Mouse (Mus musculus) ZHBTc4 (cell line): ENCODE measurements around the gene Tecpr2.

ENCODE experiments used
- DNase-seq: peaks from one replicate; pipeline ENCODE4 v3.0.0-alpha.2; 2011; ENCODE audit warnings: low read depth, low spot score

Gene Tecpr2

DNA sequence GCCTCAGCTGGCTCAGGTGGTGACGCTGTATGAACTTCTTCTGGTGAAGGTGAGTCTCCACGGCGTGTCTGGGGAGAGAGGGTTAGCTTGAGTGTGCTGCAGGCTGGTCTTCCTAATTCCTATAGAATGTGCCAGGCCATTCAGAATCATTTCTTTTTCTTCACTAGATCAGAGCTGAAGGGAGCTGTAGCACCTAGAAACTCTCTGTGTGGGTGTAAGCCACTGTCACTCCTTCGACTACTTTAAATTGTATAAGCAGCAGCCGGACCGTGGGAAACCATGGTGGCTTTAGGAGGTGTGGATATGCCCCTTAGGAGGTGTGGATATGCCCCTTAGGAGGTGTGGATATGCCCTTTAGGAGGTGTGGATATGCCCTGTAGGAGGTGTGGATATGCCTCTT lies 25.1 kb upstream of the Tecpr2 start:
- no peak for DNase-seq

DNA sequence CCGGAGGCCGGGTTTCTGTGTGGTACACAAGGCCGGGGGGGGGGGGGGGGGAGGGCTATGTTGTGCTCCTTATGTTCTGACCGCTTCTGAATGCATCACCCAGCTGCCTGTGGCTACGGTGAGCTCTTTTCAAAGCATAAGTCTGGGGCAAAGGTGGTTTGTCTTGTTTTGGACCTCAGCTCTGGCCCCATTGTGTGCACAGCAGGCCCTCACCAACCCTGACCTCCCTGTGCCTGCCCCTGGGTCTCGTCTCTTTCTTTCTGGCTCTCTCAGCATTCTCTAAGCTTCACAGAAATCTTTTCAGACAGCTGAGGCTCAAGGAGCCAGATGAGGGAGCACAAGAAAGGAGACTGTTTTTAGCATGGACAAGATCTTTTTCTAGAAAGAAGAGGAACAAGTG lies 23.5 kb upstream of the Tecpr2 start:
- DNase-seq: no peak

DNA sequence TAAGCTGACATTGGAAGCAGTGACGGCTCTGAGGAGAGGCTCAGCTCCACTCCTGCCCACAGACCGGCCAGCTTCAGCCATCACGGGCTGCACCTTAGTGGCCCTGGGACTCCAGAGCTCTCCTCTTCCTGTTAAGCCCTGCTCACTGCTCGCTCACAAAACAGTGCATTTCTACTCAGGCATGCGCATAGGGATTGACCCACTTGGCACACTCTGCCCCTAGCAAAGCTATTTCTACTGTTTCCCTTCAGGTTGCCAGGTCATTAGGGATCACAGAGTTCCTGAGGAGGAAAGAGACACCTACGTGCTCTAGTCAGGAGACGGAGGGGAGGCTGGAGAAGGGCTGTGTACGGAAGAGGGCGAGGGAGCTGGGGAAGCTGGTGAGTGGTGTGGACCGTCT lies 23.1 kb upstream of the Tecpr2 start:
- no peak for DNase-seq

DNA sequence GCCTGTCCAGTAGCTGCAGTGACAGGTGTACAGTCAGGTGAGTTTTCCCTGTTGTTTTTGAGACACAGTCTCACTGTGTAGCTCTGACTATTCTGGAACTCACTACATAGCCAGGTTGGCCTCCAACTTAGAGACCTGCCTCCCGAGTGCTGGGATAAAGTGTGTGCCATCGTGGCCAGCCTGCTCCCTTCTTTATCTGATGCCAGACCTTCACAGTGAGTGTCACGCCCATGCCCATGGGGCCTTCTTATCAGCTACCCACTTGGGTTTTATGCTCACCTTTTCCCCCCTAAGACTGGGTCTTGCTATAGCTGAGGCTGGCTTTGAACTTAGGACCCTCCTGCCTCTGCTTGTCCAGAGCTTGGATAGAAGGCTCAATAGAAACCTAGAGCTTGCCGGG lies 19.0 kb upstream of the Tecpr2 start:
- DNase-seq: no peak

DNA sequence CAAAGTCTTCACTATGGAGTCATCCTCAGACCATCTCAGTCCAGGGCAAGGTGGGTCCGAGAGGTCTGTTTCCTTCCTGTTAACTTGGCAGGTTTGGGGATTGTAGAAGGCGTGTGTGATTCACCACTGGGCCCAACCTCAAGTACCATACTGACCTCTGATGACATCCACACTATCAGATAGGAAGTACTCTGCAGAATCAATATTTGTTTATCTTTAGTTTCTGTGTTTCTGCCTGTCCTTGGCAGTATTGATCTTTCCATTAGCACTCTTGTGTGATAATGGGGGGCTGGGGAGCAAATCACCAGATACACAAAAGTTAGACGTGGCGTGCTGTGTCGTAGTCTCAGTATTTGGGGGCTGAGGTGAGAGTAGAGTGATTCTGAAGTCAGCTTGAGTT lies 17.8 kb upstream of the Tecpr2 start:
- DNase-seq: no peak

DNA sequence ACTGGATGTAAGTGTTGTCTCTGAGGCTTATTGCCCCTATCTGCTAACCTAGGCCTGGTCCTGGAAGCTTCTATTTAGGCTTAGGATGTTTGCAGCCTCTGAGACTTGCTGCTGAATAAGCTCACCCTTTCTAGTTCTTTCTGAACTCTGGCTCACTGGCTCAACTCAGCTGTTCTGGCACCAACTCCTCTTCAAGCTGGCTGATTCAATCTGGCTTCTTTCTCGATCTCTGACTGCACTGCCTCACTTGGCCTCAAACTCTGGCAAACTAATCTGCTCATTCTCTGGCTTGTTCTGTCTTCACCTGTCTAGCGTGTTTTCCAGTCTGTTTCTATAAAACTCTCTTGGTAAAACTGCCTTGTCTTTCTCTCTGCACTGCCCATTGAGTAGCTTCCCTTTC lies 13.7 kb upstream of the Tecpr2 start:
- DNase-seq: no peak

DNA sequence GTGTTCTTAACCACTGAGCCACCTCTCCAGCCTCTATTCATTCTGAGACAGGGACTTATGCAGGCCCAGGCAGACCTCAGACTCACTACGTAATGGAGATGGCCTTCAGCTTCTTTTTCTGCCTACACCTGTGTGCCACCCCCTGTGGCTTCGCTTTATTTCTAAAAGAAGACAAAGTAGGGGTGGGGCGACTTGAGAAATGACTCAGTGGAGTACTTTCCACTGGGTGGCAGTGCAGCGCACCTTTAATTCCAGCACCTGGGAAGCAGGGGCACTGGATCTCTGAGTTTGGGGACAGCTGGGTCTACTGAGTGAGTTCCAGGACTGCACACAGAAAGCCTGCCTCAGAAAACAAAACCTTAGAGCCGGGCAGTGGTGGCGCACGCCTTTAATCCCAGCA lies 6.8 kb upstream of the Tecpr2 start:
- DNase-seq: peak; percentile 94

DNA sequence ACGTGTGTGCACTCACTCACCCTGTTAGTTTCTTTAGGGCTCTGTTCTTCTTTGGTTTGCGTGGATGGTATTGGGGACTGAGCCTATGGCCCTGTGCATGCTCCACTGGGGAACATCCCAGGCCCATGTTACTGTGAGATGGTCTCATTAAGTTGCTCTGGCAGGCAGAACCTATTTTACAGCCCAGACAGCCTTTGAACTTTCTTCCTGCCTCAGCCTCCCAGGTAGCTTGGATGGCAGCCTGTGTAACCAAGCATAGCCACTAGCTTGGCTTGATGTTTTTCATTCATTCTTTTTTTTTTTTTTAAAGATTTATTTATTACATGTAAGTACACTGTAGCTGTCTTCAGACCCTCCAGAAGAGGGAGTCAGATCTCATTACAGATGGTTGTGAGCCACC lies 3.8 kb upstream of the Tecpr2 start:
- no peak for DNase-seq

DNA sequence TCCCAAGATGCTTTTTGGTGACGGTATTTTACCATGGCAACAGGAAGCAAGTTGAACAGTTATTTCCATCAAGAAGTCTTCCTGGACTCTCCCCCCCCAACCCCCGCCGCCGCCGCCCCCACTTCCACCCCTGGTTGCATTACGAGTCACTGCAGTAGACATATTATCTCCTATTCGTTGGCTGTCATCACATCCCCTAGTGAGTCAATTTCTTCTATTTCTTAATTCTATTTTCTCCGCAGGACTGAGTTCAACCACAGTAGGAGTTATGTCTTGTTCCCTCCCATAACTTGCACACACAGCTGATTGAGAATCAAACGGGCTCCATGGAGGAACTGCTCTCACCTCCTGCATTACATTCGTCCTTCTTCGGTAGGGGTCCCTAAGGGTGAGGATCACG lies 958 bp upstream of the Tecpr2 start:
- no peak for DNase-seq

DNA sequence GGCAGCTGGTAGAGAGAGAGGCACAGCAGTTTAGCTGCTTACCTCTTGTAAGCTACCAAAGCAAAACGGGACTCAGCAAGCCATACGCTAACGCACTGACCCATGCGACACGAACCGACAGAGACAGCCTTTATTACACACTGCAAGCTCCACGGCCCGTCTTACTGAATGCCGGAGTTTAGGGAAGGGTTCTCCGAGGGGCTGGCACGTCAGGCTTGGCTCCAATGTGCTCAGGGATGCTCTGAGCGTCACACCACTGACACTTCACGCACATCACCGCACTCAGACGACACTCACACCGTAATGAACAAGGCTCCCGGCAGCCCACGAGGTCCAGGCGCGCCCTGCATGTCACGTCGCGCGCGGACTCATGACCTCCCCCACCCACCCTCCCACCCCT lies 458 bp upstream of the Tecpr2 start:
- no peak for DNase-seq

DNA sequence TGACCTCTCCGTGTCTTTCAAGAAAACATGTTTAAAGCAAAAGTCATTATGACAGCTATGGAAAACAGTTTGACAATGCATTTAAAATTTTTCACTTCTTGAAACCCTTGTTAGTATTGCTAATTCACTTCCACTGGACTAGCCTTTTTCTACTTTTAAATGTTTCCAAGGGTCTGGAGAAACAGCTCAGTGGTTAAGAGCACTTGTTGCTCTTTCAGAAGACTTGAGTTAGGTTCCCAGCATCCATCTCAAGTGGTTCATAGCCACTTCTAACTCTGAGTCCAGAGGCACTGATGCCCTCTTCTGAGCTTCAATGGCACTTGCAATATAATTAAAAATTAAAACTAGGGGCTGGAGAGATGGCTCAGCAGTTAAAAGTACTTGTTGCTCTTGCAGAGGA lies 2.8 kb downstream of the Tecpr2 start:
- no peak for DNase-seq

DNA sequence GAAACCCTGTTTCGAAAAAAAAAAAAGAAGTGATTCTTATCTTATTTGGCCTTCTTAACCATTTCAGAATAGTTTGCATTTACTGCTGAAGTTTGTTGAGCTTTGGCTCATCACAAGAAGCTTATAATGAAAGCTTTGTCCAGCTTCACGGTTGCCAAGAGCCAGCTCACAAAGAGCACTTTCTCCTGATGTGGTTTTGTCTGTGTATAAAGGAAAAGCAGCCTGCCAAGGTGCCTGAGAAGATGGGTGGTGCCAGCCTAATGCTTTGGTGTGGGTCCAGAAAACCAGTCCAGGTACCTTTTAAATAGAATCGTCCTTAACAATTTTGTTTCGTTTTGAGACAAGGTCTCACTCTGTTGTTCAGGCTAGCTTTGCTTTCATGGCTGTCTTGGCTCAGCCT lies 13.0 kb downstream of the Tecpr2 start:
- DNase-seq: no peak

DNA sequence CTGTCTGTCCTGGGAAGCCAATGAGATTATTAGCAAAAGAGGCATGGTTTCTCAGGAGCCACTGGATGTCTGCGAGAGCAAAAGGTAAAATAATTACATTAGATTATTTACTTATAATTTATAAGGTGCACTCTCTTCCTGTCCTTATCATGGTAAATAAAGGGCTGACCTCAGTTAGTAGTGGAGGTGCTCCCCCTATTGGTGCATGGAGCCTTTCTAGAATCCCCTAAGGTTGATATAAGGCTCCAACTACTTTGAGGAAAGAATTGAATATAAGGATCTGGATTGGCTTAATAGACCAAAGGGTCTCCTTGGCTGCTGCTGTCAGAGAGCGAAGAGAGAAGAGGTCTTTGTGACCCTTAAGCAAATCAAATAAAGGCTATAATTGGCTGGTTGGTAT lies 14.5 kb downstream of the Tecpr2 start:
- no peak for DNase-seq

DNA sequence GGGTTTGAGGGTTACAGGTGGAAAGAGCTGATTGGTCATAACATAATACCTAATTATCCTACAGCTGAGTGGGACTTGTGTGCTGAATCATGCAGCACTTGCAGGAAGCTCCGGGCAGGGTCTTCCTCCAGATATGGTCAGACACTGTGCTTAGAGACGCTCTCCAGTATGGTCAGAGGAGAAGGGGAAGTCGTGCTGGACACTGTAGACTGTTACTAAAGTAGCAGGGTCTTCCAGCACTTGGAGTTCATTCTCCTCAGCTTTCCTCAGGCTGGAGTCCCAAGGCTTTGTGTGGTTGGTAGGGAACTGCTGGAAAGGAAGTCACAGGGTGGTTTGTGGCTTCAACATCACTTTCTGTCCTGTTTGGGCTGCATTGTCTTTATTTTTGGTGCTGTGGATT lies 18.8 kb downstream of the Tecpr2 start:
- no peak for DNase-seq

DNA sequence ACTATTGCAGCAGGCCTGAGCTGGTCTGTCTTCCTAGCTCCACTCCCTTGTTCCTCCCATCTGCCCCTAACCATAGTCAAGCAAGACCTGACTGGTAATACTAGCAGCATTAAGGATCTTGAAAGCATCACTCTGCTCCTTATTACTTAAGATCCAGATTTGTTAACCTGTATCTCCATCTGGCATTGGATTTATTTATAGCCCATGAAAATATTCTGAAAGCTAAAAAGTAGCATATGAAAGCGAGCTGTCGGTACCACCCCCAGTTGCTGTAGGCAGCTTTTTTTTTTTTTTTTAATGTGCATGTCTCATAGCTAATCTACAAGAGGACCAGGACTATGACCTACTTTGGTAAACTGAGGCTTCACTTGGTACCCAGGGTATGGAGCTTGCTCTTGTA lies 20.9 kb downstream of the Tecpr2 start:
- DNase-seq: no peak

DNA sequence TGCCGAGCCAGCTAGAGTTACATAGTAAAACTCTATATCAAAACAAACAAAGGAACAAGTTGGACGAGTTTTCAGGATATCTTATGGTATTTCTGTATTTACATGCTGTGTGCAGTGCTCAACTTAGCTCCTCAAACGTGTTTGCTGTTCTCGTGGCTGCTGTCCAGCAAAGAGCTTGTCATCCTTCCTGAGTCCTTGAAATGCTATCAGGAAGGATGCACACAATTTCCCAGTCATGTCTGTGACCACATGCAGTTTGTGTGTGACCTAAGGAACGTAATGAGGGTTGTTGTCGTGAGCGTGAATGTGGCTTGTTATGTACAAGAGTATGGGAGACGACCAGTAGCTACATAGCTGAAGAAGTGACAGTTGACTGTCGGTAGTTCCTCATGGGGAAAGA lies 26.7 kb downstream of the Tecpr2 start:
- DNase-seq: no peak

DNA sequence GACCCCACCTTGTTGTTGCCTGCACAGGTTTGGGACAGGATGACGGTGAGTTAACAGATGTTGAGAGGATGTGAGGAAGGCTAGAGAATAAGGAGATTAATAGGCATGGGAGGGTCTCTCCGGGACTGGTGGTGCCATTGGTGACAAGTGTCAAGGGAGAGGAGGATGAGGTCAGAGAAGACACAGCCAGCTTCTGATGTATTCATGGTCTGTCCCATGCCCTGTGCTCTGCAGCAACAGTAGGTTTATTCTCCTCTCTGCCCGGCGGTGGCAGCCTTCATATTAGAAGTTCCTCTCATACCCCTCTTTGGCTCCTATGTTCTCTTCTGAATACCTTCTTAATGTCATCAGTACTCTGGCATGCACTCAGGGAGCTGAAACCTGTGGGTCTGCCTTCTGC lies 31.2 kb downstream of the Tecpr2 start:
- no peak for DNase-seq

DNA sequence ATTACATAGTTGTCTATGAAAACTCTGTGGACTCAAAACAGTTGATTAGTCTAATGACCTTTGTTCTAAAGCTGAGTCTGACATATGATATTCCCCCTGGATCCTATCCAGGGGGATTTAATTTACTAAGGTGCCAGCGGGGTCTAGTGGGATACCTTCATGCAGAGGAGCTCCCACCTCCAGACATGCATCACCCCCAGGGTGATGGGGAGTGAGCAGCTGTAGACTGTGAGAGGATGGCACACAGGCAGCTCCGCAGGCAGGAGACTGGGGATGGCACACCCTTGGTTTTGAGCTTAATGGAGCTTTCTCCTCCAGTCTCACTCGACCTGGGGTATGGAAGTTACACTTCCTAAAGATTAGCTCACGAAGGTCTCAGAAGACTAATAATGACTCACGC lies 32.5 kb downstream of the Tecpr2 start:
- DNase-seq: no peak

DNA sequence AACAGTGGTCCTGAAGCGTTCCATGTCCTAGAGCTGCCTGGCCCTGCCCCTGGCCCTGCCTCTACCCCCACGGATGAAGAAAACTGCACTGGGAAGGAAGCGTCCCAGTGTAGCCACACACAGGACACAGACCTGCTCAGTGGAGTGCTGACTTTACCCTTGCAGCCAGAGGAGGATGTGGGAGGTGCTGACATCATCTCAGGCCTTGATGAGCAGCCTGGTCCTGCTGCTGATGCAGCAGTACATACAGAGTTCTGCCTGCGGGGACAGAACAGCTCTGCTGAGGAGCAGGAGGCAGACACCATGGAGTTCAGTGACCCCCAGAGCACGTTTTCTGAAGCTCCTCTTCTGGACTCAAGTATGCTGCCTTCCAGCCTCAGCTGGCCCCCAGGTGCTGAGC lies 43.8 kb downstream of the Tecpr2 start:
- DNase-seq: no peak

DNA sequence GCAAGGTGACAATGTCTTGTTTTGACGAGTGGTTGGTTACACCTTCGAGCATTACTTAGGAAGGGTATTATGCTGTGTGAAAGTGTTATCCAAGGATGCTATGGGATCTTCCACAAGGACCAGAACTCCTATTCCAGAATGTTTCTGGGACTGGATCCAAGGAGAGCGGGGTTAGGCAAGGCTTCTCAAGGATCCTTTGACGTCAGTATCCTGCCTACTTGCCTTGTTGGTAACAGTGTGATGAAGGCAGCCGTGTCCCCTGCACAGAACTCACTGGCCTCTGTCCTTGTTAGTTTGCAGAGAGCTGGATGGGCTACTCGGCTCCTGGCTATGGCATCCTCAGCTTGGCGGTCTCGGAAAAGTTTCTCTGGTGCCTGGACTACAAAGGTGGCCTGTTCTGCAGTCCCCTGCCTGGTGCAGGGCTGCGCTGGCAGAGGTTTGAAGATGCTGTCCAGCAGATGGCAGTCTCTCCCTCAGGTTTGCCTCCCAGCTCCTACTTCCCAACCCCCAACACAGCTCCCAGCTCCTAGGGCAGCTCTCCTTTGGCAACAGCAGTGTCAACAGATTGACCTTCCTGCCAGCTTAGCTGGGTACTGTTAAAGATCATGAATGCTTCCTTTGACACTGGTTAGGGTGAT lies 47.0 kb downstream of the Tecpr2 start:
- peak; percentile 83 for DNase-seq

DNA sequence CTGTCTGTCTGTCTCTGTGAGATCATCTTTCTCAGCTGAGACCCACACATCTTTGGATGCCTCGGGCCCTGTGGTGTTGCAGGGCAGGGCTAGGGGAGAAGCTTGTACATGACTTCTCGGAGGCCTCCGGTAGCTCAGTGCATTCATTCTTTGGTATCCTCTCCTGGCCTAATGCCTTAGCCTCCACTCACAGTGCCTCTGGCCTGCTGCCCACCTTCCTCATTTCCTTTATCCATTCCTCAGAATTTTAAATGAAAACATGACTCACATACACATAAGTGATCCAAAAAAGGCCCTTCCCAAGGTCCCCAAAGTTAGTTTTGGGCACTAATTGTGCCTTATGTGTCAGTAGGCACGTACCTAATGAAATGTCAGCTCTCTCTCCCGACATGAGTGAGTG lies 48.4 kb downstream of the Tecpr2 start:
- DNase-seq: no peak

DNA sequence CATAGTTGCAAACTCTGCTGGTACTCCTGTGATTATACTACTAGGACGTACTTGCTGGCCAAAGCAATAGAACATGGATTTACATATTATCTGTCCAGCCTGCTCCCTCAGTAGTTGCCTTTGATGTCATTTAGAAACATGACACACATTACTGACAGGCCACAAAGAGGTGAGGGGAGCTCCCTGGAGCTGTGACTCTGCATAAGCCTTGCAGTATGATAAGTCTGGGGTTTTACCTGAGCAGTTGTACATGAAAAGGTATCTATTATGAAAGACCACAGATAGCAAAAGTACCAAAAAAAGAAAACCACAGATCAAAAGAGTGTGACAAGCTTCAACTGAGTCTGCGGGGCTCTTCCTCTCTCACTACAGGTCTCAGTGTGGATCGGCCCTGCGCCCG lies 50.3 kb downstream of the Tecpr2 start:
- no peak for DNase-seq

DNA sequence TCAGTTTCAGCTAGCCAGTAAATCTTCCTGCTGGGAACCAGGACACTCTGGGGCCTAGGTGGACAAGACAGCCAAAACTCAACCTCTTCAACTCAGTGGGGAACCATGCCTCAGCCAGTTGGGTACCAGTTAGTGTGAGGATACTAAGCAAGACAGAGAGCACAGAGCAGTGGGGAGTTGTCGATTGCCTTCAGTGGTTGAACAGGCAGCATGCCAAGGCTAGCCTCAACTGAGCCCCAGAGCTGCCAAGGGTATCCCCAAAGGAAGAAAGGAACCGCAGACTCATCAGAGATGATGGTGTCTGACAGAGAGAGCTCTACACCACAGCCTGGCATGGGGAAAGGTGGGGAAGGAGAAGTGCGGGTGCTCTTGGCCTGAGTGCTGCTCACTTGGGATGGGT lies 51.8 kb downstream of the Tecpr2 start:
- no peak for DNase-seq

DNA sequence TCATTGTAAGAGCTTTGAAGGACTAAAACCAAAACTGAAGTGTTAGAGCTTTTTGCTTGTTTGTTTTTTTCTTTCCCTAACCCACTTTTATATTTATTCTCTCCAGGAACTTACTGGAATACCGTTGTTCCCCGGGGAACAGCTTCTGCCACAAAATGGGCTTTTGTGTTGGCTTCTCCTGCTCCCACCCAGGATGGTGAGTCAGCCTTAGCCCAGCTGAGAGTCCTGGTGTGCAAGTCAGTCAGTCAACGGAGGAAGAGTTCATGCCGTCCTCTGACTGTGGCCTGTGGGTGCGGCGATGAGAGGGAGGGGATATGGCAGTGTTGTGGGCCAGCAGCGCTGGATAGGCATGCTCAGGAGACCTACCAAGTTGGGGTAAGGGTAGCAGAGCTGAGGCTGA lies 57.2 kb downstream of the Tecpr2 start:
- DNase-seq: no peak
